Mouse (Mus musculus) hindbrain, embryonic 13.5 days (tissue): ENCODE measurements around the gene Cfap43. TPM values are rescaled to one million over a fixed set of nuclear protein-coding genes. Genes with fewer than 3 reads are reported as not detected.

Experiments
- ATAC-seq: fragments of 200-750 bp; cut with Nextera tagmentation; 2 replicates; pipeline ENCODE4 v1.8.0; 2017; ENCODE audit warnings: moderate TSS enrichment; ENCODE audit not compliant: low FRiP score
- H3K27ac ChIP-seq: fragments of 300-500 bp; sonication (generic); 2 replicates; pipeline ENCODE4 v1.5.1; 2015; ENCODE audit warnings: inconsistent platforms, mild to moderate bottlenecking, moderate library complexity
- H3K27me3 ChIP-seq: fragments of 300-500 bp; sonication (generic); 2 replicates; pipeline ENCODE4 v1.6.1; 2015; ENCODE audit warnings: mild to moderate bottlenecking, inconsistent platforms
- H3K36me3 ChIP-seq: fragments of 300-500 bp; sonication (generic); 2 replicates; pipeline ENCODE4 v1.6.1; 2015; ENCODE audit warnings: mild to moderate bottlenecking, inconsistent platforms
- H3K4me1 ChIP-seq: fragments of 300-500 bp; sonication (generic); replicated peaks from 2 replicates; pipeline ENCODE4 v1.6.1; 2015; ENCODE audit warnings: inconsistent platforms
- H3K4me2 ChIP-seq: fragments of 300-500 bp; sonication (generic); 2 replicates; pipeline ENCODE4 v1.6.1; 2015; ENCODE audit warnings: inconsistent platforms, mild to moderate bottlenecking, moderate library complexity
- H3K4me3 ChIP-seq: fragments of 300-500 bp; sonication (generic); 2 replicates; pipeline ENCODE4 v1.5.1; 2015; ENCODE audit warnings: mild to moderate bottlenecking, inconsistent platforms
- H3K9ac ChIP-seq: fragments of 300-500 bp; sonication (generic); 2 replicates; pipeline ENCODE4 v1.6.1; 2015; ENCODE audit warnings: mild to moderate bottlenecking, inconsistent platforms
- H3K9me3 ChIP-seq: fragments of 300-500 bp; sonication (generic); 2 replicates; pipeline ENCODE4 v1.6.1; 2016; ENCODE audit warnings: inconsistent platforms
- WGBS: fragments of 180-500 bp; shearing (Covaris S2); methylation state at CpG from one replicate; pipeline ENCODE4 v1.1.7; 2015; 5-methylcytosine and 5-hydroxymethylcytosine counted together
- polyA plus RNA-seq: library from polyadenylated mRNA; unstranded; fragments of >200 nt; fragmentation: Nextera tagmentation; extraction: Ambion mirVana; gene quantifications from 2 replicates; pipeline ENCODE4 v1.2.1, GENCODE M21; 2015

Gene Cfap43
- polyA plus RNA-seq, 1 experiment from 2014 or later, result 2.2 TPM

DNA sequence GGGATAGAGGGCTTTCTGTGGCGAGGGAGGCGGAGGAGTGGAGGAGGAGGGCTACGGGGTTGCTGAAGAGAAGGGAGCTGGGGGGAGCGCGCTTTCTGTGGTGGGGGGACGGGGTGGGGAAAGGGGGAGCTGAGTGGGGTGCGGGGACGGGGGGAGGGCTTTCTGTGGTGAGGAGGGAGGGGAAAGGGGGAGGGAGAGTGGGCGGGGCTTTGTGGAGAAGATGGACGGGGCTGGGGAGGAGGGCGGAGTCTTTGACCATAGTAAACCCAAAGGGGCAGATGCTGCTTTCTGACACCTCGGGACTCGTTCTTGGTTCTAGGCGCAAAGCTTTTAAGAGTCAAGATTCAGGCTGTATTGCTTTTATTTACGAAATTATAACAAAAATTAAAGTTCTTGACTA, 187.2 kb downstream of the Cfap43 start:
- Histone ChIP-seq H3K27me3 (no peaks in the 10 kb centered on the region), H3K36me3 (peaks cover 36% of the 10 kb centered on the region), H3K9me3 (no peaks in the 10 kb centered on the region), H3K9ac (peak overlapping the region; percentile 85), H3K4me2 (peak overlapping the region; percentile 78), H3K27ac (peak overlapping the region; percentile 97), H3K4me1 (peaks cover 7% of the 10 kb centered on the region; the same call in 1 of the 2 replicates), H3K4me3 (peak overlapping the region; percentile 70)
- peak; percentile 39; the same call in 1 of the 2 replicates for ATAC-seq
- under 1% methylated on average over 15 of the region's 15 CpGs for WGBS

DNA sequence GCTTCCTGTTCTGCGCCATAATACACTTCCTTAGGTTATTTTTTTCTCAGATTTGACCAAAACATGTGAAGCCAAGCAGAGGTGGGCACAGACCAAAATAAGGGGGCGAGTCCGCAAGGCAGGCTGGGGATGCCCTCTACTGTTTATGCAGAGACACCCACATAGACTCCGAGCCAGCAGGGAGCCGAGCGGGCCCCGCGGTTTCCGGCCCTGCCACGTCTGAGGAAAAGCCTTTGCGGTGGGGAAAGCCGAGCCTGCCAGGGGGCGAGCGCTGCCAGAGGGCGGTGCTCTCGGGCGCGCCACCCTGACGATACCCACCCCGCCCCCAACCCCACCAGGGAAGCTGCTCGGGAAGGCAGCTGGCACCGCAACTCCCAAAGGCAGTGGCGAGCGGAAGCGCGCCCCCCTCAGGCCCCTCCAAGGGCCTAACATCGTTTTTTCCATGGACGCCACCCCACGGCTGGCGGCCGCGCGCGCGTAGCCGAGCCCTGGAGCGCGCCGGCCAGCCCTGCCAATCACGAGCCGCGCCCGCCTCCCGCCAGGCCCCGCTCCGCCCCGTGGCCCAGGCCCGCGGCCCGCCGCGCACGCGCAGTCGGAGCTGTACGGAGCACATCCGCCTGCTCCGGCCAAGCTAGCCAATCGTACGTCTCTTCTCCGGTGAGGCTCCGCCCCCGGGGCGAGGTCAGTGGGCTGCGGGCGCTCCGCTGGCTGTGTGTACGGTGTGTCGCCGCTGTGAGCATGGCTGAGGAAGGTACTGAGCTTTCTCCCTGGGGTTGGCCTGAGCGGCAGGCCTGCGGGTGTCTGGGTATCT, 187.8 kb downstream of the Cfap43 start, which contains the start of gene Sfr1:
Gene Sfr1, plus strand, starts transcription at position 612 of the 811 bp plus-strand sequence.
- peak within 1 kb of the TSS; percentile 85 for H3K9ac ChIP-seq
- peak; percentile 98 for ATAC-seq
- H3K4me3 ChIP-seq, result peak within 1 kb of the TSS; percentile 70
- peaks cover 7% of the 10 kb centered on the region; the same call in 1 of the 2 replicates for H3K4me1 ChIP-seq
- H3K4me2 ChIP-seq, result peak within 1 kb of the TSS; percentile 78
- peak within 1 kb of the TSS; percentile 97 for H3K27ac ChIP-seq
- under 1% methylated on average over 69 of the region's 72 CpGs for WGBS
- no peaks in the 10 kb centered on the region for H3K27me3 ChIP-seq
- no peaks in the 10 kb centered on the region for H3K9me3 ChIP-seq
- H3K36me3 ChIP-seq, result peaks cover 33% of the 10 kb centered on the region

DNA sequence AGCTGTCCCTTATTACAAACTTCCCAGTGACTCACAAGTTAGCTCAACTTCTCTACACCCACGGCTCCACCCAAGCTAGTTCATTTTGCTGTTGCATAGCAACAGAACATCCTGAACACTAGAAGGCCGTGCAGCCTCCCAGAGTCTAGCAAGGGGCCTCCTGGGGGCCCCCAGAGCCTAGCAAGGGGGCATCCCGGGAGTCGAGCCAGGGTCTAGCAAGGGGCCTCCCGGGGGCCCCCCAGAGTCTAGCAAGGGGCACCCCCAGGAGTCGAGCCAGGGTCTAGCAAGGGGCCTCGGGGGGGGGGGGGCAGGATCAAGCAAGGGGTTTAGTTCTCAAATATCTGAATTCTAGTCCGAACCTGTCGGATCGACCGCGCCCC, 188.4 kb downstream of the Cfap43 start:
- H3K4me1 ChIP-seq, result peaks cover 7% of the 10 kb centered on the region; the same call in 1 of the 2 replicates
- H3K36me3 ChIP-seq, result peaks cover 27% of the 10 kb centered on the region
- peak; percentile 67 for ATAC-seq
- peak overlapping the region; percentile 78 for H3K4me2 ChIP-seq
- H3K27me3 ChIP-seq, result no peaks in the 10 kb centered on the region
- 2% methylated on average over 12 of the region's 12 CpGs for WGBS
- peak overlapping the region; percentile 97 for H3K27ac ChIP-seq
- peak overlapping the region; percentile 70 for H3K4me3 ChIP-seq
- H3K9me3 ChIP-seq, result no peaks in the 10 kb centered on the region
- H3K9ac ChIP-seq, result peak overlapping the region; percentile 76

DNA sequence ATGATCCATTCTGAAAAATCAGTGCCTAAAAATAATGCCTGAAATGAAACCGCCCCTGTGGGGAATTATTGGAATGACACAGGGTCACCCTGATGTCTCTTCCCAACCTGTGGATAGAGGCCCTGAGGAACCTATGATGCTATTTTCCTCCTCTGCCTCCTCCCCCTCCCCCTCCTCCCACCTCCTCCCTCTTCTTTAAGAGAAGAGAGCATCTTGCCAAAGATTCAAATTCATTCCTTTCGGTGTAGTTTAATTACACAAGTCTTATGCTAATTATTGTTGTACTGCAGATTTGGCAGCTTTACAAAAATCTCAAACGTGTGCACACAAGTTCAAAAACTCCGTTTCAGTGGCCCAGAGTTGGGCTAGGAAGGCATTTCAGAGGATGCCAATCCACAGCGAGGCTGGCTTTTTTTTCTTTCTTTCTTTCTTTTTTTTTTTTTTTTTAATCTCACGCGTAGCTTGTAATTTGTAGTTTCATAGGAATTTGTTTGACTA, 193.4 kb downstream of the Cfap43 start:
- no peaks in the 10 kb centered on the region for H3K9me3 ChIP-seq
- H3K27me3 ChIP-seq, result no peaks in the 10 kb centered on the region
- H3K36me3 ChIP-seq, result no peaks in the 10 kb centered on the region
- no peak overlapping the region for H3K27ac ChIP-seq
- H3K9ac ChIP-seq, result no peak overlapping the region
- ATAC-seq, result no peak
- no peak overlapping the region for H3K4me3 ChIP-seq
- H3K4me1 ChIP-seq, result peaks cover 6% of the 10 kb centered on the region; the same call in 1 of the 2 replicates
- WGBS, result 75% methylated on average over 7 of the region's 7 CpGs
- H3K4me2 ChIP-seq, result no peak overlapping the region

DNA sequence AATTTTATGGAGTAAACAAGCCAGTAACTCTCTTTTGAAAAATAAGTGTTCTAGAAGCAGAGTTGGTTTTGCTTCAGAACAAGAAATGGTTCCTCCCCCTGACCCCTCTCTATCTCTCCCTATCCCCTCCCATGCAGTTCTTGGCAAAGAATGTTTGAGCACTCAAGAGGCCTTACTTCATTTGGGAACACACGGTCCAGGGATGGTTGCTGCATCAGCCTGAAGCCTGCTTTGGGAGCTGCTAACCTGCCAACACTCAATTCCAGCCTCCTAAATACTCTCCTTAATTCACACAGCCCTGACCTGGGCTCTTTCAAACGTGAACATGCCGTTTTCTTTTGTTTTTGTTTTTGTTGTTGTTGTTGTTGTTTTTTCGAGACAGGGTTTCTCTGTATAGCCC, 194.2 kb downstream of the Cfap43 start:
- ATAC-seq, result no peak
- H3K4me2 ChIP-seq, result no peak overlapping the region
- H3K36me3 ChIP-seq, result no peaks in the 10 kb centered on the region
- no peaks in the 10 kb centered on the region for H3K9me3 ChIP-seq
- H3K27ac ChIP-seq, result no peak overlapping the region
- WGBS, result 83% methylated on average over 4 of the region's 4 CpGs
- H3K4me3 ChIP-seq, result no peak overlapping the region
- no peak overlapping the region for H3K9ac ChIP-seq
- H3K4me1 ChIP-seq, result no peaks in the 10 kb centered on the region
- no peaks in the 10 kb centered on the region for H3K27me3 ChIP-seq

DNA sequence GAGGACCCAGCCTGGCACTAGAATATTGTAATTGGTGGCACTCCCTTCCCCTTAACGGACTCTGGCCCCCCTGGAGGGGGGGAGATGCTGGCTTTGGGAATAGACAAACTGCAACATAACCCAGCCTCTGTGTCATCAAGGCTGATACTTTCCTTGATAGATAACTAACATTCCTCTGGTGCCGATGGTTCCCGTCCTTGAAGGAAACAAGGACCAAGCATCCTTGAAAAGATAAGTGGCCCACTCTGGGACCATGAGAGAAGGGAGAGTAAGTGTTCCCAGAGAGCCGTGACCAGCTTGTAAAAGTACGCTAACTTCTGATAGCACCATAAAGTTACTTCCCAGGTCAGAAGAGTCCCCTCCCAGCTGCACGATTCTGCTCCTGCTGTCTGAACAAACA, 196.6 kb downstream of the Cfap43 start:
- H3K36me3 ChIP-seq, result no peaks in the 10 kb centered on the region
- no peaks in the 10 kb centered on the region for H3K9me3 ChIP-seq
- H3K4me3 ChIP-seq, result no peak overlapping the region
- no peaks in the 10 kb centered on the region for H3K27me3 ChIP-seq
- WGBS, result 79% methylated on average over 6 of the region's 6 CpGs
- H3K27ac ChIP-seq, result no peak overlapping the region
- ATAC-seq, result no peak
- H3K4me1 ChIP-seq, result no peaks in the 10 kb centered on the region
- no peak overlapping the region for H3K4me2 ChIP-seq
- no peak overlapping the region for H3K9ac ChIP-seq

DNA sequence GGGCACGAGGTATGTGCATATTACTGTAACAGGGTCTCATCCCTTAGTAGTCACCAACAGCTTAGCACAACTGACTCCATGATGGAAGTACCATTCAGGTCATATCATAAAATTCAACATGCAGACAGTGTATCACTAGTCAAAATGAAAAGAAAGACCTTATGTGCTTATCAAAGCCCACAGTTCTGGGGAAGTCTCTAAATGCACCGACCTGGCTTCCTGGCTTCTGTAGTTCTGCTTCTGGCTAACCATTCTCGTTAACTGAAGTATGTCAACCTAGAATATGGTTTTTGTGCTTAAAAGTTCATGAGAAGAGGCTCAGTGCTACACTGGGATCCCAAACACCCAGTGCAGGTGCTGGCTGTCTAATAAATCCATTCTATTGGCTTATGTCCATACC, 199.9 kb downstream of the Cfap43 start:
- ATAC-seq, result no peak
- no peak overlapping the region for H3K4me3 ChIP-seq
- H3K4me2 ChIP-seq, result no peak overlapping the region
- no peaks in the 10 kb centered on the region for H3K9me3 ChIP-seq
- no peak overlapping the region for H3K27ac ChIP-seq
- no peaks in the 10 kb centered on the region for H3K27me3 ChIP-seq
- no peak overlapping the region for H3K9ac ChIP-seq
- H3K36me3 ChIP-seq, result no peaks in the 10 kb centered on the region
- WGBS, result 87% methylated on average over 3 of the region's 3 CpGs
- H3K4me1 ChIP-seq, result no peaks in the 10 kb centered on the region

DNA sequence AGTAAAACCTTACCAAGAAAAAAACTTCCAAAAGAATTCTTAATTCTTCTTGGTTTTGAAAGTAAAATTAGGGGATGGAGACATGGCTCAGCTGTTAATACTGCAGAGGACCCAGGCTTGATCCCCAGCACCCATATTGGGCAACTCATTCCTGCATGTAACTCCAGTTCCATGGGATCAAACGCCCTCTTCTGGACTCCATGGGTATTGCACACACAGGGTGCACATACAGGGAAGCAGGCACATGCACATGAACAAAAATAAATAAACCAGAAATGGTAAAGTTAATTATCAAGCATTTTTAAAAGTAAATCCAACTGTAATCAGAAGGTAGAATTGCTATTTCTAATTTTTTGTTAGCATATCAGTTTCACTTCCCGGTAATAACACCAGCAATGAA, 202.9 kb downstream of the Cfap43 start:
- no peaks in the 10 kb centered on the region for H3K4me1 ChIP-seq
- no peaks in the 10 kb centered on the region for H3K27me3 ChIP-seq
- no peaks in the 10 kb centered on the region for H3K36me3 ChIP-seq
- H3K4me2 ChIP-seq, result no peak overlapping the region
- H3K4me3 ChIP-seq, result no peak overlapping the region
- ATAC-seq, result no peak
- no peak overlapping the region for H3K27ac ChIP-seq
- WGBS, result 71% methylated on average over 2 of the region's 2 CpGs
- H3K9me3 ChIP-seq, result no peaks in the 10 kb centered on the region
- H3K9ac ChIP-seq, result no peak overlapping the region

DNA sequence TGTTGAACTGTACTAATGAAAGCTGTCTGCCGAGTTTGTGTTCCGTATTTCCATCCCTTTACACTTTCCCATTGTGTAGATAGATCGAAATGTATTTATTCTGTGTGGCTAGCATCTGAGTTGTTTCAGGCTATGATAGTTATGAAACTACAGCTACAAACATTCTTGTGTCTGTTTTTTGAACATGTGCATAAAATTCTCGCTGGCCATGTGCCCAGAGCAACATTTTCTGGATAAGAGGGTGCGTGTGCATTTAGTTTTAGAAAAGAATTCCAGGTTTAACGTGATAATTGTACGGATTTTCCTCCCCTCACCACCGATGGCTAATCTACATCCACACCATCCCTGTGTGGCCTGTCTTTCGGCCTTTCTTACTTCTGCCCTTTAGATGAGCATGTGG, 205.6 kb downstream of the Cfap43 start:
- ATAC-seq, result no peak
- Histone ChIP-seq H3K4me1 (no peaks in the 10 kb centered on the region), H3K36me3 (no peaks in the 10 kb centered on the region), H3K9me3 (no peaks in the 10 kb centered on the region), H3K4me3 (no peak overlapping the region), H3K9ac (no peak overlapping the region), H3K27me3 (no peaks in the 10 kb centered on the region), H3K4me2 (no peak overlapping the region), H3K27ac (no peak overlapping the region)
- WGBS, result 93% methylated on average over 9 of the region's 9 CpGs

DNA sequence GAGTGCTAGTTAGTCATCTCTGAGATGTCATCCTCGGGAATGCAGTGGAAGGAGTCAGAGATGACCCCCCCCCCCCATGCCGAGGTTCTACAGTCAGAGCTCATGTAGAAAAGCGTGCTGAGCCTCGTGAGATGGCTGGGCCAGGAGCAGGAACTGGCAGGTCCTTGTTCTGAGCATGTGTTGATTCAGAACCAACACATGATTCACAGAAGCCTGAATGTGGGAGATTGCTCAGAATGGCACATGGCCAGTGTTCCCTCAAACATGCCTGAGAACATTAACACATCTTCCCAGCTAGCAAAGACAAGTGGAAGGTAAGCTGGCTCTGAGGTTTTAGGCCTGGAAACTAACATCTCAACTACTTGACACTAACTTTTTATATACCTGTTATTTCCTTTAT, 208.7 kb downstream of the Cfap43 start:
- Histone ChIP-seq H3K36me3 (no peaks in the 10 kb centered on the region), H3K9me3 (no peaks in the 10 kb centered on the region), H3K4me3 (no peak overlapping the region), H3K27ac (no peak overlapping the region), H3K4me1 (no peaks in the 10 kb centered on the region), H3K9ac (no peak overlapping the region), H3K27me3 (no peaks in the 10 kb centered on the region), H3K4me2 (no peak overlapping the region)
- no peak for ATAC-seq
- WGBS, result 83% methylated on average over 4 of the region's 4 CpGs

DNA sequence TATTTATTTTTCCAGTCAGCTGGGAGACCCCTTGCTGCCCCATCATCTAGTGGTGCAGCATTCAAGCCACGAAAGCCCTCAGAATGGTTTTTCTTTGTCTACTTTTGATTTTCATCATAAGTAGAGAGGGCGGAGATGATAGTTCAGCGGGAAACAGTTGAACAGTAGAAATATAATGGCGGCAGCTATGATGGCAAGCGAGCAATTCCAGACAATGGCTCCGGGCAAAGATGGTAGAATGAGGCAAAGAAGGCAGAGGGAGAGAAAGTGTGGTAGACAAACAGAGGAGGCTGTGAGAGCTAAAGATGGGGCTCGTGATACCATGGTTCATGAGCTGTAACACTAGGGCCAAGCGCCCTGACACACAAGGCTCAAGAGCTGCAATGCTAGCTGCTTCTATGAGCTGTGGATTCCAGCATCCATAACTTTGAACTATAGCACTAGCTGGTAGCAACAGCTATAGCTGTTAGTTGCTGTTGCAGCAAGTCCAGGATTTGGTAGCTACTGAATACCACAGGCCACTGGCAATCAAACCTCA, 213.2 kb downstream of the Cfap43 start:
- Histone ChIP-seq H3K4me1 (no peaks in the 10 kb centered on the region), H3K4me3 (no peak overlapping the region), H3K27ac (no peak overlapping the region), H3K4me2 (no peak overlapping the region), H3K9ac (no peak overlapping the region), H3K27me3 (no peaks in the 10 kb centered on the region), H3K9me3 (no peaks in the 10 kb centered on the region), H3K36me3 (no peaks in the 10 kb centered on the region)
- ATAC-seq, result no peak
- WGBS, result 89% methylated on average over 8 of the region's 8 CpGs

DNA sequence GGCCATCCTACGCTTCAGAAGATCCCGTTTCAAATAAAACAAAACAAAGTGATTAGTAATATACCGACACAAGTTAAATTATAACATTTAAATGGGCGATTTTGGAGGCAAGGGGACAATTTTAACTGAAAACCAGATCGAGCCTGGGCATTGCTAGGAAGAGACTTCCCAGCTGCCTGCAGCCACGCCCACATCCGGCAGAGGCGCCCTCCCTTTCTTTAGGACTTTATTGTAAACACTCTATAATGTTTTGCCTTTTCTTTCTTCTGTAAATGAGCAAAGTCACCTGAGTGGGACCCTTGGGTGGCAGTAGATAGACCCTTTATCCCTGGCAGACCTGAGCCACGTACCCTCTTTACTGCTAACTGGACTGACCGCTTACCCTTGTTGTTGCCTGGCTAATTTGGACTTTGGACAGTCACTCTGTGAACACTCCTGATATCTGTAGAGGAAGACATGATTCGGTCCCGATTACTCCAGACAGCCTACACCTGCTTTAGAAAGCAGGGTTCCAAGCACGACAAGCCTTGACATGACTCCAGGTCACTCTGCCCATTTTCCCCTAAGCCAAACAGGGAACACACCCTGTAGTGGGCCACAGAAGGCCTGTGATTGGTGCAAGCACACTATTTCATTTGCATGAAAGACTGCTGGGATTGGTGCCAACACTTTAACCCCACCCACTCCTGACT, 213.9 kb downstream of the Cfap43 start:
- no peak for ATAC-seq

More for the DNA sequence above, 213.9 kb downstream of the Cfap43 start:
- Histone ChIP-seq H3K9me3 (no peaks in the 10 kb centered on the region), H3K9ac (no peak overlapping the region), H3K4me1 (no peaks in the 10 kb centered on the region), H3K4me2 (no peak overlapping the region), H3K4me3 (no peak overlapping the region), H3K27ac (no peak overlapping the region), H3K27me3 (no peaks in the 10 kb centered on the region), H3K36me3 (no peaks in the 10 kb centered on the region)
- WGBS, result 75% methylated on average over 13 of the region's 13 CpGs
